Mouse (Mus musculus): Measurements from ENCODE around the gene Ccni. TPM values are rescaled to one million over a fixed set of nuclear protein-coding genes. Genes with fewer than 3 reads are reported as not detected.

Gene Ccni
- polyA plus RNA-seq, 1 experiment from 2014 or later: 111 TPM

DNA sequence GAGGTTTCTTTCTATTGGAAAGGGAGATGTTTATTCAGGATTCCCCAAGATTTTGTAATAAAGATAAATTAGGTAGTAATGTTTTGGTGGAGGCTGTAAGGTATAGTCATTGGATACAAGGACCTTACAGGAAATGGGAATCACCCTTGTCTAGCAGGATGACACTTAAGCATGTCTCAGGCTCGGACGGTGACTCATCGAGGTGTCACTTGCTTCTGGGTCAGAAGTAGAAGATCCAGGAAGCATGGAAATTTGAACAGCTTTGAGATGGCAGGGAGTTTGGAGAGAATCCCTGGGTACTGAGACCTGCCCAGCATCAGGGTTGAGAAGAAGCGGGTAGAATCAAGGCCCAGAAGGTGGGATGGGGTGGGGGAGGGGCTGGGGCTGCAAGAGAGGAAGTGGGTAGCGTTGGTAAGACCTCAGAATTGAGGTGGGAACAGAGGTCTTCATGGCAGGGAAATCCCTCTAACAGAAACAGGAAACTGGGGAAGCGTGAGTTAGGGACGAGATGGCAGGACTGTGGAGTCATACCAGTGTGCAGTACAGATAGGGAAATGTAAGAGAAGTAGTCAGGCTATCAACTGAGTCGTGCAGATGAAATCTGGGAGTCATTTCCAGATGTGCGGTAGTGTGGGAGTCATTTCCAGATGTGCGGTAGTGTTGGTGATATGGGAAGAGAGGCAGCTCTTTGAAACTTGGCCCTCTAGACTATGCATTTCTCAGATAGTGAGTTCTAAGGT is 70.8 kb downstream of the Ccni start:
- peak overlapping the region; percentile 87; the same call in 1 of the 2 replicates for H3K27ac ChIP-seq (replicated peaks)
- H3K4me1 ChIP-seq: peaks cover 70% of the 10 kb centered on the region
- no peak overlapping the region for H3K4me3 ChIP-seq (replicated peaks)
- WGBS: 64% methylated on average over 10 of the region's 10 CpGs
- no peaks in the 10 kb centered on the region for H3K9me3 ChIP-seq (replicated peaks)
- H3K27me3 ChIP-seq: no peaks in the 10 kb centered on the region
- H3K36me3 ChIP-seq: peaks cover 12% of the 10 kb centered on the region; the same call in 1 of the 2 replicates
- ATAC-seq (ENCODE audit: insufficient number of reproducible peaks, low FRiP score, low TSS enrichment, low read depth): no peak
- no peak overlapping the region for H3K4me2 ChIP-seq (replicated peaks)
- no peak overlapping the region for H3K9ac ChIP-seq

DNA sequence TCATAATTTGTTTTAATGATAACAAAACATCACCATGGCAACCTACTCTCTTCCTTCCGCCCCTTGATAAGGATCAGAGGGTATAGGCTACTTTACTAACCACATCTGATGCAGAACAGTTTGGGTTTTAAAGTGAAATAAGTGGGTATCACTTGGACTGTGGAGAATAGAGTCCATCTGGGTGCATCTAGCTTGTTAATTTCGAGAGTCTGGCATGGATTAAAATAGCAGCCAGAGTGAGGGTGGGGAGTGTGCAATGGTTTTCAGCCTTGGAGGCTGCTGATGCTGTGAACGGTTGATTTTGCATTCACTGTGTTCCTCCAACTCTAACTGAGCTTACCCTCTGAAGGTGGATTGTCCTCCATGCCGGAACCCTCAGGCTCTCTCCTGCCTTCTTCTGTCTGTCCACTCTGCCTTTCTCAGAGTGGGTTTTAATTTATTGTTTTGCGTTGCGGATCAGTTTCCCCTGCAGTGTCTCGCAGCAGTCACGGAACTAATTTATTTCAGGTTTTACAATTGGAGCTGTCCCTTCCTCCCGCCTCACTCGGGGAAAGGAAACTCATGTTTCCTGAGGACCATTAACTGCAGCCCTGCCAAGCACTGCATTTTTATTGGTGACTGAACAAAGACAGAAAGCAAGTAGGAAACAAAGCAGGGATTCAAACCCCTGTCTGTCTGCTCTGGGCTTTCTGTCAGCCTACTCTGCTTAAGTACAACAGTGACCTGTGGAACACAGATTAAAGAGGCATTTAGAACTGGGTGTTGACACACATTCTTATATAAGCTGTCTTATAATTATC is 72.7 kb downstream of the Ccni start:
- 22% methylated on average over 10 of the region's 10 CpGs for WGBS
- peak; percentile 40; the same call in 1 of the 2 replicates for ATAC-seq (ENCODE audit: insufficient number of reproducible peaks, low FRiP score, low TSS enrichment, low read depth)
- Histone ChIP-seq H3K4me3 (replicated peaks) (0 out of 2 replicates have a peak overlapping the region, but pooled peaks have one; percentile 9), H3K9ac (no peak overlapping the region), H3K36me3 (no peaks in the 10 kb centered on the region), H3K9me3 (replicated peaks) (no peaks in the 10 kb centered on the region), H3K27ac (replicated peaks) (peak overlapping the region; percentile 81), H3K4me1 (peaks cover 89% of the 10 kb centered on the region), H3K4me2 (replicated peaks) (peak overlapping the region; percentile 33), H3K27me3 (no peaks in the 10 kb centered on the region)

Other genes starting within 250 kb of the Ccni start
- 0.46 and 0.68 TPM in 2 replicates for gene Sowahb, start 161.5 kb downstream of the Ccni start, polyA plus RNA-seq (2015; fragmentation: Nextera tagmentation; extraction: Ambion mirVana)
- gene Sept11, start 113.1 kb downstream of the Ccni start, polyA plus RNA-seq (2015; fragmentation: Nextera tagmentation; extraction: Ambion mirVana): 195 and 200 TPM in 2 replicates
- 1.9 and 2.5 TPM in 2 replicates for gene 2010109A12Rik, start within 50 bp of the Ccni start, polyA plus RNA-seq (2015; fragmentation: Nextera tagmentation; extraction: Ambion mirVana)
- 65.5 and 69.5 TPM in 2 replicates for gene Ccng2, start 60.8 kb upstream of the Ccni start, polyA plus RNA-seq (2015; fragmentation: Nextera tagmentation; extraction: Ambion mirVana)